24 mouse cellular contexts compared by ENCODE assay signal in the genomic region with DNA sequence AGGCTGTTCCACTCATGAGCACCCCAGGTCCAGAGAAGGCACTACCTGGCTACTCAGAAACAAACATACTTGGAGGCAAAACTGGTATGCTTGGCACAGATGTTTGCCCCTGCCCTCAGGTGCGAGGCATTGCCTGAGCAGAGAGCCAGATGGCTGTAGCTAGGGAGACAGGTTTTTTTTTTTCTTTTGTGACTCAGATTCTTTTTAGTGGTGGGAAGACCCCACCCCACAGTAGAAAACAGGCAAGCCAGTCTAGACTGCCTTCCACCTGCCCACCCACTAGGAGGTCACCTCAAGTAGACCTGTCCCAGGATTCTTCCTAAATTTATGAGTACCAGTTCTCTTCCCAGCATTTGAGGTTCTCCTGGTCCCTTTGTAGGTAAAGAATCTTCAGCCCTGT.
"Had no signal": no experiment of that assay in that cellular context is flagged by ENCODE, and none has a peak within 500 bp of the region (broad histone marks: within the 10 kb centered on the region; RNA-seq: fewer than 3 reads in every experiment).

No protein-coding gene starts in this region.

- H3K27me3 ChIP-seq: heart, embryonic 13.5 days; heart, embryonic 15.5 days; hindbrain, embryonic 15.5 days; kidney, embryonic 15.5 days; liver, embryonic 13.5 days had no signal

- DNase-seq: gastrocnemius, postnatal 14 days; gastrocnemius, postnatal 36 days; heart, adult 11 months; heart, adult 2 months; heart, postnatal 14 days; heart, postnatal 36 days; kidney, adult 11 months; kidney, adult 2 months; kidney, adult 9 months; kidney, postnatal 14 days; kidney, postnatal 36 days; layer of hippocampus, adult 9-11 months; layer of hippocampus, postnatal 36 days; left cerebral cortex, postnatal 4 days; liver; liver, embryonic 13.5 days had no signal

- H3K27ac ChIP-seq: heart, adult 2 months; heart, embryonic 13.5 days; heart, embryonic 15.5 days; hindbrain, embryonic 13.5 days; hindbrain, embryonic 15.5 days; hindbrain, postnatal 0 days; kidney, embryonic 15.5 days; kidney, postnatal 0 days; limb, embryonic 12.5 days; liver, embryonic 13.5 days had no signal

- H3K36me3 ChIP-seq: heart, embryonic 15.5 days; hindbrain, embryonic 13.5 days; hindbrain, embryonic 15.5 days; kidney, embryonic 15.5 days; limb, embryonic 12.5 days; liver, embryonic 13.5 days had no signal

- H3K4me1 ChIP-seq: heart, embryonic 15.5 days; limb, embryonic 12.5 days; liver, embryonic 13.5 days had no signal

- H3K4me3 ChIP-seq: heart, adult 2 months; heart, embryonic 13.5 days; heart, embryonic 15.5 days; hindbrain, embryonic 13.5 days; hindbrain, embryonic 15.5 days; kidney, embryonic 15.5 days; limb, embryonic 12.5 days; liver, embryonic 13.5 days had no signal

- H3K9me3 ChIP-seq: heart, embryonic 15.5 days; hindbrain, embryonic 15.5 days; liver, embryonic 13.5 days had no signal
